In the genomic region with DNA sequence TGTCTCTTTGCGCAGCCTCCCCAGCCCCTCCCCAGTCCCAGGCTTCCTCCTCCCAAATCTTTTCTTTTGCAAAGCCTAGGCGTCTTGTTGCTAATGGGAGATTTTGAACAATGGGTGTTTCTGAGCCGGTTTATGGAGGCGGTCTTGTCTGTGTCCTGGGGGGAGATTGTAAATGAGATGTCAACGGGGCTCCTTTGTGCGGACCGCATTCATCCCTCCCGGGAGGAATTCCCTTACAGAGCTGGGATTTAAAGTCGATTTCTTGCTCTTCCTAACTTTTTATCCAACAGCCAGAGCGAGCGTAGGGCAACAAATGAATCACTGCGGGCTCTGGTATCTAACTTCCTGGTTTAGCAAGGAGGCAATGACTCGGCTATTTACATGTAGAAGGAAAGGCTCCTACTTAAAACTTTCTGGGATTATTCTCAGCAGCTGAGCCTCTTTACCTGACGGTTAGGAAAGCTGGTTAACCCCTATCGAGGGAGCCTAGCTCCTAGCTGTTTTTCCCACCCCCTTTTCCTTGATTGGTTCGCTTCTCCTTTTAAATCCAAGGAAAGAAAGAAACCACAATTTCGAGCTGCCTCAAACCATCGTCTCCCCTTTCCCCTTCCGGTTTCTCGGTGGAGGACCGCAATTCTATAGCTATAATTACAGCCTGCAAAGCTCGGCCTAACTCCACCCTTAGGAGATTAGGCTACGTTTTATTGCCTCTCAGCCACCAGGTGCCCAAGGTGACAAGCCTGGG, we compare ENCODE assay signal across 8 mouse cellular contexts.
DNase-seq lines count a peak whose midpoint lies in the region; ATAC-seq lines count a peak whose summit lies in the region.

No protein-coding gene starts in this region.

- peaks cover 24% of the 10 kb centered on the region for H3K4me1 ChIP-seq in heart, embryonic 12.5 days (replicated peaks)
- H3K4me1 ChIP-seq in midbrain, embryonic 11.5 days (ENCODE audit: control insufficient read depth, insufficient read depth, low read length): peaks cover 21% of the 10 kb centered on the region

- no peaks in the 10 kb centered on the region for H3K27me3 ChIP-seq in heart, embryonic 12.5 days (replicated peaks)
- peaks cover 15% of the 10 kb centered on the region for H3K27me3 ChIP-seq in midbrain, embryonic 11.5 days (ENCODE audit: control insufficient read depth, insufficient read depth, low read length)

- H3K9me3 ChIP-seq in heart, embryonic 12.5 days (replicated peaks): no peaks in the 10 kb centered on the region
- H3K9me3 ChIP-seq in midbrain, embryonic 11.5 days (ENCODE audit: control insufficient read depth, low read length): no peaks in the 10 kb centered on the region

- H3K4me3 ChIP-seq in heart, embryonic 12.5 days: peak overlapping the region; percentile 47
- peak overlapping the region; percentile 18 for H3K4me3 ChIP-seq in midbrain, embryonic 11.5 days (ENCODE audit: low read depth, low read length)

- under 1% methylated on average over 23 of the region's 23 CpGs for WGBS in heart, embryonic 12.5 days
- under 1% methylated on average over 23 of the region's 23 CpGs for WGBS in midbrain, embryonic 11.5 days

- DNase-seq in frontal cortex, postnatal 25 days (ENCODE audit: low spot score in 2 of 2): no peak
- peak; percentile 56 for DNase-seq in brain, adult 2 months (ENCODE audit: low read depth, low spot score)
- peak; percentile 36 for DNase-seq in kidney, postnatal 14 days
- peak; percentile 96 for DNase-seq in midbrain, embryonic 11.5 days (ENCODE audit: low spot score, missing footprints)
- no peak for DNase-seq in layer of hippocampus, adult 9-11 months
- DNase-seq in cerebellum, postnatal 36 days: no peak

- no peaks in the 10 kb centered on the region for H3K36me3 ChIP-seq in heart, embryonic 12.5 days
- H3K36me3 ChIP-seq in midbrain, embryonic 11.5 days (ENCODE audit: control insufficient read depth, insufficient read depth, low read length): no peaks in the 10 kb centered on the region

- H3K27ac ChIP-seq in heart, embryonic 12.5 days (ENCODE audit: poor library complexity, severe bottlenecking): peak overlapping the region; percentile 78
- peak overlapping the region; percentile 61 for H3K27ac ChIP-seq in midbrain, embryonic 11.5 days (ENCODE audit: low read depth, low read length)

- 0 out of 2 replicates have a peak, but pooled peaks have one; percentile 30 for ATAC-seq in frontal cortex, adult (ENCODE audit: low TSS enrichment)
- ATAC-seq in heart, embryonic 12.5 days (ENCODE audit: insufficient number of reproducible peaks, low FRiP score): no peak
- ATAC-seq in midbrain, embryonic 11.5 days (ENCODE audit: low FRiP score): peak; percentile 84

- H3K9ac ChIP-seq in heart, embryonic 12.5 days: peak overlapping the region; percentile 52
- H3K9ac ChIP-seq in midbrain, embryonic 11.5 days (ENCODE audit: low read length): peak overlapping the region; percentile 46

- peak overlapping the region; percentile 89 for H3K4me2 ChIP-seq in heart, embryonic 12.5 days
- peak overlapping the region; percentile 42 for H3K4me2 ChIP-seq in midbrain, embryonic 11.5 days

Comparison
In these comparisons a context has a peak if more than half of its experiments do, and no peak if none do; other contexts are left out.
1. DNase-seq: peak in brain, adult 2 months (single experiment), kidney, postnatal 14 days (single experiment) and midbrain, embryonic 11.5 days (single experiment); none in frontal cortex, postnatal 25 days (0 of 2), layer of hippocampus, adult 9-11 months (single experiment) and cerebellum, postnatal 36 days (0 of 2).